Mouse (Mus musculus) lung, adult 2 months (tissue): ENCODE results near the gene Efna3.

Experiments used
- CTCF ChIP-seq: fragments of 200-500 bp; IDR thresholded peaks from 2 replicates; pipeline ENCODE4 v1.5.1; 2011; ENCODE audit warnings: mild to moderate bottlenecking, low read length, control low read depth; ENCODE audit not compliant: insufficient read depth
- POLR2A ChIP-seq: fragments of 200-500 bp; IDR thresholded peaks from 2 replicates; pipeline ENCODE4 v1.6.1; 2011; ENCODE audit warnings: low read depth, mild to moderate bottlenecking, control low read depth, low read length, borderline replicate concordance; ENCODE audit errors: extremely low read depth

DNA sequence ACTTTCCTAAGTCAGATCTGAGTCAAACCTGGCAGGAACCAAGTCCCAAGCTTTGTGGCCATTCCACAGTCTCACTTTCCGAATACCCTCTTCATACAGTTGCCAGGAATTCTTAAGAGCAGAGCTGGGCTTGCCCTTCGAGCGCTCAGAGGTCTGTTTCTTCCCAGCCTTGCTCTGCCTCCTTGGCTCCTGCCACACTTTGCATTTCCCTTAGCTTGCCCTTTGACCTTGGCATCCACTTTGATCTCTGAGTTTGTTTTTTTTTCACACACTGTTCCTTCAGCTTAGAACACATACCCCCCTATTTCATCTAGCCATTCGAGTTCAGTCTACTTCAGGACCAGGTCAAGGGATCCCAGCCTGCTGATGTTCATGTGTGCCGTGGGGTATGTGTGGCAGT lies 28.5 kb upstream of the Efna3 start:
- TF ChIP-seq CTCF, result no peak
- no peak for TF ChIP-seq POLR2A
